In the genomic region with DNA sequence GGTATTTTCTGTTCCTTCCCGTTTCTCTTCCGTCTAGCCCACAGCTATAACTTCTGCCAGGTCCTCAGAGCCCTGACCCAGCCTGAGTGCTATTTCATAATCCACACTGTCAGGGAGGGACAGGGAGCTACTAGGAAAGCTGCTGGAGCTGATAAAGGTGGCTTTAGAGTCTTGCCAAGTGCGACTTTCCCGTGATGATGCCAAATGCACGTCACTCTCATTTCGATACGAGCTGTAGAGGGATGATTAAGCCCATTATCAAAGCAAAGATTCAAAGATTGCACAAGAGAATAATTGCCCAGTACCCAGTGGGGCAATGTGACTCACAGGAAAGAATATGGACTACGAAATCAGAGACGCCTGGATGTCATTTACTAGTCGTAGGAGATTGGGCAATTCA, we compare ENCODE assay signal across 11 mouse cellular contexts.
A peak's percentile ranks its signal among the peaks of the same experiment; 100 is the strongest.
DNase-seq lines count a peak whose midpoint lies in the region; ATAC-seq lines count a peak whose summit lies in the region.
"Had no signal": no experiment of that assay in that cellular context is flagged by ENCODE, and none has a peak within 500 bp of the region (broad histone marks: within the 10 kb centered on the region; RNA-seq: fewer than 3 reads in every experiment).

No protein-coding gene starts in this region.

- no peak for ATAC-seq in midbrain, embryonic 15.5 days (replicated peaks)
- ATAC-seq in liver, embryonic 13.5 days (ENCODE audit: low read depth) = no peak
- peak; percentile 30; the same call in 1 of the 2 replicates for ATAC-seq in neutrophil, adult 5-6 weeks (ENCODE audit: extremely low read depth, insufficient number of reproducible peaks, low FRiP score, poor library complexity, severe bottlenecking)
- no peak for ATAC-seq in kidney, embryonic 14.5 days (ENCODE audit: low FRiP score, low TSS enrichment)

- no peak overlapping the region for H3K9ac ChIP-seq in midbrain, embryonic 15.5 days
- H3K9ac ChIP-seq in liver, embryonic 13.5 days = no peak overlapping the region
- H3K9ac ChIP-seq in kidney, embryonic 14.5 days (ENCODE audit: low read depth, low read length) = no peak overlapping the region
- H3K9ac ChIP-seq: liver, embryonic 15.5 days had no signal

- no peaks in the 10 kb centered on the region for H3K27me3 ChIP-seq in midbrain, embryonic 15.5 days (replicated peaks)
- H3K27me3 ChIP-seq in midbrain, embryonic 10.5 days (ENCODE audit: low read depth, poor library complexity, severe bottlenecking) = no peaks in the 10 kb centered on the region
- no peaks in the 10 kb centered on the region for H3K27me3 ChIP-seq in liver, embryonic 13.5 days
- no peaks in the 10 kb centered on the region for H3K27me3 ChIP-seq in kidney, embryonic 14.5 days (ENCODE audit: control insufficient read depth, insufficient read depth, low read length)
- H3K27me3 ChIP-seq: liver, embryonic 15.5 days had no signal

- H3K9me3 ChIP-seq in midbrain, embryonic 15.5 days = no peaks in the 10 kb centered on the region
- no peaks in the 10 kb centered on the region for H3K9me3 ChIP-seq in midbrain, embryonic 10.5 days (replicated peaks)
- H3K9me3 ChIP-seq in liver, embryonic 13.5 days (replicated peaks) = no peaks in the 10 kb centered on the region
- H3K9me3 ChIP-seq in kidney, embryonic 14.5 days (ENCODE audit: control insufficient read depth, low read length) = no peaks in the 10 kb centered on the region
- H3K9me3 ChIP-seq: liver, embryonic 15.5 days had no signal

- no peak overlapping the region for H3K4me3 ChIP-seq in midbrain, embryonic 15.5 days
- no peak overlapping the region for H3K4me3 ChIP-seq in midbrain, embryonic 10.5 days
- H3K4me3 ChIP-seq in liver, embryonic 13.5 days (replicated peaks) = no peak overlapping the region
- no peak overlapping the region for H3K4me3 ChIP-seq in kidney, embryonic 14.5 days (ENCODE audit: low read length)
- H3K4me3 ChIP-seq: liver, embryonic 15.5 days had no signal

- peak overlapping the region; percentile 48 for H3K27ac ChIP-seq in midbrain, embryonic 15.5 days
- no peak overlapping the region for H3K27ac ChIP-seq in midbrain, embryonic 10.5 days (replicated peaks)
- no peak overlapping the region for H3K27ac ChIP-seq in liver, embryonic 13.5 days
- no peak overlapping the region for H3K27ac ChIP-seq in kidney, embryonic 14.5 days (ENCODE audit: low read depth, low read length)
- H3K27ac ChIP-seq: liver, embryonic 15.5 days had no signal

- H3K36me3 ChIP-seq in midbrain, embryonic 15.5 days (replicated peaks) = no peaks in the 10 kb centered on the region
- H3K36me3 ChIP-seq in midbrain, embryonic 10.5 days = peaks cover 19% of the 10 kb centered on the region
- H3K36me3 ChIP-seq in liver, embryonic 13.5 days = no peaks in the 10 kb centered on the region
- peaks cover 23% of the 10 kb centered on the region; the same call in 1 of the 2 replicates for H3K36me3 ChIP-seq in kidney, embryonic 14.5 days (ENCODE audit: control insufficient read depth, insufficient read depth, low read length)
- H3K36me3 ChIP-seq: liver, embryonic 15.5 days had no signal

- H3K4me2 ChIP-seq in midbrain, embryonic 15.5 days = no peak overlapping the region
- no peak overlapping the region for H3K4me2 ChIP-seq in liver, embryonic 13.5 days
- H3K4me2 ChIP-seq in kidney, embryonic 14.5 days (replicated peaks; ENCODE audit: low read depth, low read length) = no peak overlapping the region
- H3K4me2 ChIP-seq: liver, embryonic 15.5 days had no signal

- no peak for DNase-seq in midbrain, embryonic 10.5 days (ENCODE audit: low spot score)
- peak; percentile 12 for DNase-seq in c-Kit-positive CD71-positive TER-119-positive erythroid progenitor cells, embryonic 14.5 days (ENCODE audit: low spot score)
- peak; percentile 22 for DNase-seq in liver, embryonic 13.5 days
- no peak for DNase-seq in ovary, postnatal 10 days (ENCODE audit: low spot score)
- DNase-seq in right cerebral cortex, postnatal 36 days (ENCODE audit: low spot score in 2 of 2) = no peak
- DNase-seq: cerebellum, postnatal 14 days; thymus, adult 2 months had no signal

- 52% methylated on average over 10 of the region's 10 CpGs for WGBS in midbrain, embryonic 15.5 days
- 89% methylated on average over 10 of the region's 10 CpGs for WGBS in midbrain, embryonic 10.5 days
- 36% methylated on average over 10 of the region's 10 CpGs for WGBS in liver, embryonic 13.5 days (ENCODE audit: insufficient replicate concordance)
- 82% methylated on average over 10 of the region's 10 CpGs for WGBS in kidney, embryonic 14.5 days

- H3K4me1 ChIP-seq in midbrain, embryonic 15.5 days = peaks cover 83% of the 10 kb centered on the region
- H3K4me1 ChIP-seq in midbrain, embryonic 10.5 days = peaks cover 82% of the 10 kb centered on the region
- peaks cover 8% of the 10 kb centered on the region; the same call in 1 of the 2 replicates for H3K4me1 ChIP-seq in liver, embryonic 13.5 days (replicated peaks)
- H3K4me1 ChIP-seq in kidney, embryonic 14.5 days (ENCODE audit: control insufficient read depth, insufficient read depth, low read length) = peaks cover 33% of the 10 kb centered on the region
- H3K4me1 ChIP-seq: liver, embryonic 15.5 days had no signal

Comparison
In these comparisons a context has a peak if more than half of its experiments do, and no peak if none do; other contexts are left out.
1. DNase-seq: peak in c-Kit-positive CD71-positive TER-119-positive erythroid progenitor cells, embryonic 14.5 days (single experiment) and liver, embryonic 13.5 days (single experiment); none in midbrain, embryonic 10.5 days (single experiment), ovary, postnatal 10 days (single experiment) and right cerebral cortex, postnatal 36 days (0 of 2).